Mouse (Mus musculus) right cerebral cortex, postnatal 4 days (tissue): ENCODE results near the gene Agbl1.
"Not testable (repeated sequence)": the region's sequence is repeated elsewhere in the genome, so short reads cannot be mapped to it uniquely, and the experiment has no call there.

Source experiments
- DNase-seq: peaks from one replicate; pipeline ENCODE4 v3.0.0-alpha.2; 2022

The Agbl1 gene

GRCm38 (mm10) chr7:76597812-76598211 lies 368.1 kb downstream of the Agbl1 start:
- no peak for DNase-seq

DNA sequence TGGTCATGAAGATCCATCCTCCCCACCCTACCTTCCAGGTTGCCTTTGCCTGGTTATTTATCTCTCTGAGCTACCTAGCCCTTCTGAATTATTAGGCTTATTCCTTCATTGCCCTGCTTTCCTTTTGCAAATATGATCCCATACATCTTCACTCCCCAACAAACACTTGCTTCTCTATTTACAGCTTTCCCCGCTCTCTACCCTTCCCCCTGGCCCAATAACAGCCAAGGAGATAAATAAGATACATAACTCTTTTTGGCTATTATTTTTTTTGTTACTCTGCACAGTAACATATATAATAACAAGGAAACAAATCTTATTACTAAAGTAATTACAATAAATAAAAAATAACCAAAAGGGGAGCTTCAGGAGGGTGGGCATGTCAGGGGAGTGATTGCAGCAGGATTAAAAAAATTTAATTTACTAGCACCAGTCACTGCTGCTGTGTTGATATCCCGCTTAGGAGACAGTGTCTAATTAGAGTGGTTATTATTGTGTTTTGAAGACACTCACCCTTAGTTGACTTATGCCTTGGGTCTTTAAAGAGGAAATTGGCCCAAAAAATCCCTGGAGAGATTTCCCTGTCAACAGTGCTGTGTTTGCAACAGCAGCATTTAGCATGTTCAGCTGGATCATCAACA lies 370.5 kb downstream of the Agbl1 start:
- no peak for DNase-seq

- DNase-seq = no peak
Observed at GRCm38 (mm10) chr7:76629528-76629927, 399.8 kb downstream of the Agbl1 start.

- no peak for DNase-seq
Observed at GRCm38 (mm10) chr7:76650984-76651383, 421.3 kb downstream of the Agbl1 start.

GRCm38 (mm10) chr7:76661072-76661471 lies 431.4 kb downstream of the Agbl1 start:
- DNase-seq = no peak

DNA sequence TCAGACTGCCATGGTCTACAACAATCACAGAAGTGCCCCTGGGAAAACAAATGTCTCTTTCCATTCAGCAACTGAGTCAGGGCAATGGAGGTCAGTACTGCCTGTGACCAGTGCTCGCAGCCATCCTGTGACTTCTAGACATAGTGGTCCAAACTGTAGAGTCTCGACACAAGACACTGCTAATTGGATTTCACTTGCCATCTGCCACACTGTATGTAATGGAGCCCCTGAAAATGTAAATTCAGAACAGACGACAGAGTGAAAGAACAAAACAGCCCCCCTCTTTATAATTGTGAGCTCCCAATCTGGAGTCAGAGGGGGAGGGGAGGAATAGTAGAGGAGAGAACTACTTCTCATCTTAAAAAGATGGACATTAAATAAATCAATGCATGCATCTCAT lies 445.2 kb downstream of the Agbl1 start:
- no peak for DNase-seq

GRCm38 (mm10) chr7:76701224-76701623 lies 471.5 kb downstream of the Agbl1 start:
- DNase-seq = no peak

GRCm38 (mm10) chr7:76732220-76732619 lies 502.5 kb downstream of the Agbl1 start:
- DNase-seq = not testable (repeated sequence)

- no peak for DNase-seq
Observed at GRCm38 (mm10) chr7:76777237-76777855, 547.7 kb downstream of the Agbl1 start.

DNA sequence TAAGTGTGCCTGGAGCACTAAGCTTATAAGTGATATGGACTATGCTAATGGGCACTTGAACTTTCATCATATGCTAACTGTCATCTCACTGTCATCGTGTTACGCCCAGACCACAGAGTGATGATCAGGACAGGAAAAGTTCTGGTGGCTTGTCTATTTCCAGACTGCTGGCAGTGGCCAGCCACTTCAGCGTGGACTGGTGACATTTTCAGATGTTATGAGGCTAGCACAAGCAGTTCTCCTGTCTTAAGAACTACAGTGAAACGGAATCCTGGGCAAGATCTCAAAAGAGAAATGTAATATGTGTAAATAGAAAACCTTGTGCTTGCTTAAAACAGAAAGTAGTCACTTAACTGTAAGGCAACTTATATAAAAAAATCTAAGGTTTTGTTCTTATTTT lies 550.8 kb downstream of the Agbl1 start:
- DNase-seq = no peak

GRCm38 (mm10) chr7:76788561-76789306 lies 559.0 kb downstream of the Agbl1 start:
- no peak for DNase-seq

DNA sequence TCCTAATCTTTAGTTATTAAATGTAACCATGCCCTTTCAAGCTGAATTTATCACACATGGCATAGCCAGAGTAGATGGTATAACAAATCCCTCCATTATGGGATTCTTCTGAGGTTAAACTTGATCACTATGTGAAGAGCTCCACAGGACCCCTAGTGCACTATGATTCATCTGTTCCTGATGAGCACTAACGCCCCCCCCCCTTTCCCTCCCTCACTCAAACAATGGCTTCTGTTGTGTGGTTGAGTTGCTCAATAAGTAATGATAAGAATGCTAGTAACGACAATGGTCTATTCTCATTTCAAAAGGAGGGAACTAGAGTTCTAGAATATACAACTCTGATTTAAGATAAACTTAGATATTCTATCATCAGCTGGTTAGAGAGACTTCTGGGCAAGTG lies 560.4 kb downstream of the Agbl1 start:
- DNase-seq = no peak

- DNase-seq = peak; percentile 11
Observed at GRCm38 (mm10) chr7:76791247-76791646, 561.6 kb downstream of the Agbl1 start.

DNA sequence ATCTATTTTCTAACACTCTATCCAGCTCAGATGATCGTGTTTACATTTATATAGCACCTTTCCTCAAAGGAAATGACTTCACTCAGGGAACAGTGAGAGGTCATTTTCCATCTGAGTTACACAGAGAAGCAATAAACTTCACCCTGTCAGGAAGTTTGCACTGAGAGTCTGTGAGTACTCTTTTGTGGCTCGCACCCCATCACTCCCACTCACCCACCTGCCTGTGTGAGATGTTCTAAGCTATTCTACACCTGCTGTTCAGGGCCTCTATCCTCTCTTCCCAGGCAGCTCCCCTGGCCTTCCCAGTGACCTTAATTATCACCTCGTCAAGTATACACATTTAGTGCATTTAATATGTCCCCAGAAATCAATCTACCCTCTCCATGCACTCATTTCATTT lies 580.3 kb downstream of the Agbl1 start:
- no peak for DNase-seq

- no peak for DNase-seq
Observed at GRCm38 (mm10) chr7:76820571-76820970, 590.9 kb downstream of the Agbl1 start.

- DNase-seq = no peak
Observed at GRCm38 (mm10) chr7:76842146-76842545, 612.5 kb downstream of the Agbl1 start.

GRCm38 (mm10) chr7:76889416-76890209 lies 659.9 kb downstream of the Agbl1 start:
- DNase-seq = peak; percentile 10

- DNase-seq = no peak
Observed at GRCm38 (mm10) chr7:76904096-76904495, 674.4 kb downstream of the Agbl1 start.

DNA sequence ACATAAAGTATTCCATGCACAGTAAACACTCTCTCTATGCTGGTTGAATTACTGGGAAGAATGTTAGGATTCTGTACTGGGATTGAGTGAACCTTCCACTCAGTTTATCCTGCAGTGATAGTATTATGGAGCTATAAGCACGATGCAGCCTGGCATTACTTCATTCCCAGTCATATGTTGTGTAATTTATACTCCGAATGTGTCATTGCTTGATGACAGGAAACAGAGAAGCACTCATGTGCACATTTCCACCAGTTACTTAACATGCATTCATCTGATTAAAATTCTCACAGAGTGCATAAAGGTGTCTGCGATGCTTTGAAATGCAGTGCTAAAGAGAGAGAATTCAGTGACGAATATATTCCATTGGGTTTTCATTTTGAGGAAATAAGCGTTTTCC lies 682.0 kb downstream of the Agbl1 start:
- DNase-seq = no peak

- DNase-seq = no peak
Observed at GRCm38 (mm10) chr7:76918871-76919270, 689.2 kb downstream of the Agbl1 start.

- DNase-seq = no peak
Observed at GRCm38 (mm10) chr7:76921671-76922070, 692.0 kb downstream of the Agbl1 start.

DNA sequence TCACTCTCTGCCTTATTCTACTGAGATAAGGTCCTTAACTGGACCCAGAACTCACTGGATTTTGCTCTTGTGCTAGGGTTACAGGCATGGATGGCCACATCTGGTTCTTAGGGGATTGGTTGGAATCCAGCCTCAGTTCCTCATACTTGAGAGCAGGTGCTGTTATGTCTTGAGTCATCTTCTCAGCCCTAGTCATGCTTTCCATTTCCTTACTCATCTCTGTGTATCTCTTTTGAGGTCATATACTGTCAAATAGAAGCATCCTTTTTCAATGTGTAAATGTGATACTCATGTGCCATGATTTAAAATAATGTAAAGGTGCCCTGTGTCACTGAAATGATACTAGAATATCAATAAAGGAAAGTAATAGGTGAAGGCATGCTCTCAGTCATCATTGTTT lies 705.5 kb downstream of the Agbl1 start:
- no peak for DNase-seq

- no peak for DNase-seq
Observed at GRCm38 (mm10) chr7:76941531-76941930, 711.8 kb downstream of the Agbl1 start.
